Mouse (Mus musculus) embryo, embryonic 11 days (tissue): ENCODE measurements around the gene Plin3.
"Not testable (repeated sequence)": the region's sequence is repeated elsewhere in the genome, so short reads cannot be mapped to it uniquely, and the experiment has no call there.

Experiments
- DNase-seq: peaks from one replicate; pipeline ENCODE4 v3.0.0-alpha.2; 2015

The Plin3 gene

GRCm38 (mm10) chr17:56271609-56272253, 20.9 kb downstream of the Plin3 start:
- DNase-seq: no peak

- DNase-seq: no peak
Observed at GRCm38 (mm10) chr17:56269741-56270140, 22.9 kb downstream of the Plin3 start.

DNA sequence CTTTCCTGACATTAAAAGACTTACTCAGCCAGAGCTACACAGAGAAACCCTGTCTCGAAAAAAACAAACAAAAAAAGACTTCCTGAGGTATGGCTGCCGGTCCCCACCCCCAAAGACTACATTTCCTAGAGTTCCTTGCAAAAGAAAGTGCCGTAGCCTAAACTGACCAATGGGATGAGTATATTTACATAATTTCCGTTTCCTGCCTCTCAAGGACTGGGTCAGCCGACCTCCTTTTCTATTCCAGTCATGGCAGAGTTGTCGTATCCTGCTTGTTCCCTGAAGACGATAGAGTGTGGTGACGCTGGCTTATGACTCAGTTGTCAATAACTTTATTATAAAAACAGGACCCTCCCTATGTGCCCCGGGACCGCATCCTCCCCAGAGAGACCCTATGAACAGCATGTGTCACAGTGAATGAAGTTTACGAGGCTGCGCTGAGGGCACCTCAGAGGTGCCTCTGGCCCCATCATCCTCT, 23.5 kb downstream of the Plin3 start:
- DNase-seq: peak; percentile 89

- DNase-seq: no peak
Observed at GRCm38 (mm10) chr17:56266271-56266670, 26.4 kb downstream of the Plin3 start.

DNA sequence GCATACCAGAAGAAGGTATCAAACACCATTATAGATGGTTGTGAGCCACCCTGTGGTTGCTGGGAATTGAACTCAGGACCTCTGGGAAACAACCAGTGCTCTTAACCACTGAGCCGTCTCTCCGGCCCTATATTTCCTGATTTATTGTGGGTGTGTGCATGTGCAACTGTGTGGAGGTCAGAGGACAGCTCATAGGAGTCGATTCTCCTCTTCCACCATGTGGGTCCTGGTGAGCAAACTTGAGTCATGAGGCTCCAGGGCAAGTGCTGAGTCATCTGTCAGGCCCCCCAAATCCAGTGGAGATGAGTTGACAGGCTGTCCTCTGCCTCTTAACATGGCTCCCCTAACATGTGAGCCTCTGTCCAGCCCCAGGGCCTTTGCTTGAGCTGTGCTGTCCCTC, 26.8 kb downstream of the Plin3 start:
- DNase-seq: no peak

DNA sequence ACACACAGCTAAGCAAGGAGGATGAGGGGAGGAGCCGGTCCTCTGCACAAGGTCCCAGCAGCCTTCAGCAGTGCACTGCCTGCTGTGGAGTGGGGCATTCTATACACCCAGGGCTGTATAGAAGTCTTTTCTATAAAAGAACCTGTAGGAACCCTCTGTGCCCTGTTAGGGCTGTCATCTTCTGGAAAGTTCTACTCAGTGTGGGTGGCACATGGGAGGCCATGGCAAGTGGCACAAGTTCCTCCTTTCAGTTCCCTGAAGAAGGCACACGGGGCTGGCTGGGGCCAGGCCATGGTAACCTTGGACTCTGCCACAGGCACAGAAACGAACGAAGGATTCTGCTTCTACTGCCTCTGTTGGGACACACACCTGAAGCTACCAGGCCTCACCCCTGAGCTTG, 27.7 kb downstream of the Plin3 start:
- DNase-seq: no peak

- peak; percentile 82 for DNase-seq
Observed at GRCm38 (mm10) chr17:56264020-56264419, 28.7 kb downstream of the Plin3 start.

DNA sequence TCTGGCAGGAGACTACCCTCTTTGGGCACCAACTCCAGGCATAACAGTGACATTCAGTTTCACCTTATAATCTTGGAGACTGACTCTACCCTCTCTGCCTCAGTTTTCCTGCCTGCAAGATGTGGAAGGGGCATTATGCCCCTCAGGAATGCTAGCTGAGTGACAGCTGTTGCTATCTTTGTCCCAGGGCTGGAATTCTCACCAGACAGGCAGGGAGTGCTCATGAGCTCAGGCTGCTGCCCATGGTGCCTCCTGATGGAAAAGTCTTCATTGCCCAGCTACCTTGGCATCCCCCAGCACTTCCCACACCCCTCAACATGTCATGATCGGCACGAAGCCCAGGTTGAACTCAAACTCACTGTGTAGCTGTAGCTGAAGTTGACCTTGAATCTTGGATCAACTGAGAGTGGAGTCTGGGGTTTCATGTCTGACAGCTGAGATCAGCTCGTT, 30.0 kb downstream of the Plin3 start:
- DNase-seq: no peak

DNA sequence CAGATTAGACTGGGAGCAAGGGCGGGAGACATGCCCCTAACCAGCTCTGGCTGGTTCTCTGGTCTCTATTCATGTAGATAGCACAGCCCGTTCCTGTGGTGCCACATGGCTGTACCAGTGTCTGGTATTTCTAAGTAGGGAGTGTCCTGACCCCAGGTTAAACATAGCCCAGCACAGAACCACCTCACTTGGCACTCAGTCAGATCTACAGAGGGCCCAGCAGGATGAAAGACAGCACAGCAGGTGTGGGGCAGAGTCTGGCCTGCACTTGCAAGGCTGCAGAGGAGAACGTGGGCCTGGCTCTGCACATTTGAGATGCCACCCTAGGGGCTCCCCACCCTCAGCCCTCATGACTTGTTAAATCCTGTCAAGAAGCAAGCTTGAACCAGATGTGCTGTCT, 31.5 kb downstream of the Plin3 start:
- no peak for DNase-seq

DNA sequence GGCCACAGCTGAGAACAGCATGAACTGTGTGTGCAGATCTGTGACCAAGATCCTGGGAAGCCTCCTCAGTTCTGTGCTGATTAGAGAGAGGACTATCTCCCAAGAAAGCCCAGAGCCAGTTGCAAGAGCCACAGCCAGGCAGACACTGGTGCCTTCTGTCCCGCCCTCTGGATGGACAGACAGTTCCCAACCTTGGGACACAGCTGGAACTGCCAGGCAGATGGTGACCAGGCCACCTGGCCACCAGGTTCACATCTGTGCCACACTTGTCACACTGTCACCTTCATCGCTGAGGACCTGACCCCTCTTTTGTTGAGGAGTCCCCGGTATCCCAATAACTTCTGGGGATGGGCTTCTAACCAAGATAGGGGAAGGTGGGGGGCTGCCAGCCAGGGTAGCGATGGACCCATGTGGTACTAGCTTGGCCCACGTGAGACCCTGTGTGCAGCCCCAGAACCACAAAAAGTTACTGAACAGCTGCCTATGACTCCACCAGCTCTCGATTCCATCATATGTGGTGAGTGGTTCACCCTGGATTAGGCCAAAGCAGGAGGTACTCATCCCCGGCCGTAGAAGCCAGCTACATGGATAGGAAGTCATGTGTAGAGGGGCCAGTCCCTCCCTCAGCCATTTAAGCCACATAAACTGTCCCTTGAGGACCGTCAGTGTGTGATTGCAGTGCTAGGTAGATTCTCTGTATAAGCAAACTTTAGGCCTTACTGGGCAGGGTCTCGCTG, 33.2 kb downstream of the Plin3 start:
- no peak for DNase-seq

DNA sequence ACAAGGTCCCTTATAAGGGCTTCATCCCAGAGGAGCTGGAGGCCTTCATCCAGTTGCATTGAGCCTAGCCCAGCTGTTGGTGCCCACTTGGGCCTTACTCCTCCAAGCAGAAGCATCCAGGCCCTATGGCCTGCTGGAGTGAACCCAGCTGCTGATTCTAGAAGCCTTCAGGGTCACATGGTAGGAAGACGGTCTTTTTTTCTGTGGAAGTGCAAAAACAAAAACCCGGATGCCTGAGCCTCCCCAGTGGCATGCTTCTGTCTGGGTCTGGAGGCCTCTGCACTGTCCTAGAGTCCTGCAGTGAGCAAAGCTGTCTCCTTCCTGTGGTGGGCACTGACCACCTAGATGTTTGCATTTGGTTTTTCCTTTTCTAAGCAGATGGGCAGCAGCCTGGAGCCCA, 33.9 kb downstream of the Plin3 start:
- DNase-seq: not testable (repeated sequence)

- DNase-seq: not testable (repeated sequence)
Observed at GRCm38 (mm10) chr17:56258269-56258668, 34.4 kb downstream of the Plin3 start.

DNA sequence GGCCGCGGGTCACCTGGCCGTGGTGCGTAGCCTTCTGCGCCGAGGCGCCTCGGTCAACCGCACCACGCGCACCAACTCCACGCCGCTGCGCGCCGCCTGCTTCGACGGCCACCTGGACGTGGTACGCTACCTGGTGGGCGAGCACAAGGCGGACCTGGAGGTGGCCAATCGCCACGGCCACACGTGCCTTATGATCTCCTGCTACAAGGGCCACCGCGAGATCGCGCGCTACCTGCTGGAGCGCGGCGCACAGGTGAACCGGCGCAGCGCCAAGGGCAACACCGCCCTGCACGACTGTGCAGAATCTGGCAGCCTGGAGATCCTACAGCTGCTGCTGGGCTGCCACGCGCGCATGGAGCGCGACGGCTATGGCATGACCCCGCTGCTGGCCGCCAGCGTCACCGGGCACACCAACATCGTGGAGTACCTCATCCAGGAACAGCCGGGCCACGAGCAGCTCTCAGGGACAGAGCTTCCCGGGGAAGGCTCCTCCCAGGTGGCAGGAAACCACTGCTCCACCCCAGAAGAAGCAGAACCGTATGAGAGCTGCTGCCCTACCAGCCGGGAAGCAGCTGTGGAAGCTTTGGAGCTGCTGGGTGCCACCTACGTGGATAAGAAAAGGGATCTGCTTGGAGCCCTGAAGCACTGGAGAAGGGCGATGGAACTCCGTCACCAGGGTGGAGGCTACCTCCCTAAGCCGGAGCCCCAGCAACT, 35.3 kb downstream of the Plin3 start:
- DNase-seq: no peak

DNA sequence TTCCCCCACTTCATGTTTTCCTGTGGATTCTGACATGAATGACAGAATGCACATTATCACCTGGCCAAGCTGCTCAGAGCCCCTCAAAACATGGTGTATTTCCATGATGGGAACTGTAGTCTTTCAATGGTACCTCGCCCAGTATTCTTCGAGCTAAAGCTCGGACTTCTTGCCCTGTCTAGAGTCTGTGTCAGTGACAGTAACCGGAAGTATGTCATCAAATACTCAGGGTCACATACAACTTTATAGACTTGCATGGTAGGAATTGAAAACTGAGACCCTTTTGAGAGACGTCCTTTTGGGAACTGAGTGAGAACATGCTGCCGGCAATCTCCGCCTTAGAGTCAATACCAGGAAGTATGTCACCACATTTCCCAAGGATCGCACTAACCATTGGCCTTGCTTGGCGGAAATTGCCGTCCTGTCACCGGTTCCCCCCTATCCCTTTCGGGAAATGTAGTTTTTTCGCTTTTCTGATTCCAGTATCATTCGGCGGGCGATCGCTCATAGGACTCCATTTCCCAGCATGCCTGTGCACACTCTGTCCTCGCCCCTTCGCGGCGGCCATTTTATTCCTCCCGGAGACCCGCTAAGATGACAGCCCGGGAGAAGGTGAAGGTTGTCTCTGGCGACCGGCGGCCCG, 36.3 kb downstream of the Plin3 start, which contains the start of gene Fem1a:
Gene Fem1a (plus strand): TSS at position 572 of the 643 bp plus-strand sequence.
- DNase-seq: peak; percentile 98

DNA sequence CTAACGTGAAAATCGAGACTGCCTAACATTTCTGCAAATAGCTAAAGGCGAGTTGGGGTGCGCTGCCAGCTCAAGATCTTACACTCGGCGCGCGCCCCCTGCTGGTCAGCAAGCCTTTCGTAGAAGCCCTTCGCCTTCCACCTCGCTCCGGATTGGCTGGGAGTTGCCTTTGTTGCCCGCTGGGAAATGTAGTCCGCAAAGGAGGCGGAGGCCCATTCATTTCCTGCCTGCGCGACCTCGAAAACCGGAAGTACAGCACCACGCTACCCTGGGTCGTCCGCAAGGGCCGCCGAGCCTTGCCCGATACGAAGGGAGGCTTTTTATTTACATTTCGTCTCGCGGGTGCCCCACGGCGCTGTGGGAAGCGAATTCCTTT, 36.8 kb downstream of the Plin3 start:
- DNase-seq: peak; percentile 99

GRCm38 (mm10) chr17:56255429-56255828, 37.2 kb downstream of the Plin3 start:
- peak; percentile 30 for DNase-seq

DNA sequence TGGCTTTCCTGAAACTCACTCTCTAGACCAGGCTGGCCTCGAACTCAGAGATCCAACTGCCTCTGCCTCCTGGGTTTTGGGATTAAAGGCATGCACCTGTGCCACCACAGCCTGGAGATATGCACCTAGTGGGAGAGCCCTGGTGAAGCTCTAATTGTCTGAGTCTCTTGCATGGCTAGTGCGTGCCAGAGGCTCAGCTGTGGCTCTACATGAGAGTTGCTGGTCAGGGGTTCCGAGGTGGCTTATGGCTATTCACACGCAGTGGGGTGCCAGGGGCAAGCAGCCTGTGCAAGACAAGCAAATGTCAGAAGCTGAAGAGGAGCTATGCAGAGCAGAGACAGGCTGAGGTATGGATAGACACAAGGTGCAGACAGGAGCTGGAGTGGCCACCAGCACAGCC, 38.0 kb downstream of the Plin3 start:
- DNase-seq: no peak

- DNase-seq: peak; percentile 73
Observed at GRCm38 (mm10) chr17:56251136-56251829, 41.4 kb downstream of the Plin3 start.

DNA sequence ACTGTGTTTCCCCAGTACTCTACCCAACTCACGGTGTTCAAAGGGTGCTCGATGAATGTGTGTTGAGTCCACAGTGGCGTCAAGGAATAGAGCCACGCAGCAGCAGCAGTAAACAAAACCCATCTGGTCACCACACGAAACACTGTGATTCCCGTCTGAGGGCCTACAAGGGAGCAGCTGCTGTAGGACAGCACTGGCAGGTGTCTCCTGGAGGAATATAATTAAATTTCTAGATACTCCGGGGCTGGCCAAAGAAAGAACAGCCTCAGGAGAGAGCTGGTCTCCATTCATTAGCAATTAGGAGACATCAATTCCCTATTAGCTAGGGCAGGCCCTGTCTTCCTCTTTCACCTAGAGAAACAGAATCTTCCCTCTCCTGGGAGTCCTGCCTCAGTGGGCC, 47.1 kb downstream of the Plin3 start:
- DNase-seq: no peak

- peak; percentile 93 for DNase-seq
Observed at GRCm38 (mm10) chr17:56241541-56242401, 50.9 kb downstream of the Plin3 start.

DNA sequence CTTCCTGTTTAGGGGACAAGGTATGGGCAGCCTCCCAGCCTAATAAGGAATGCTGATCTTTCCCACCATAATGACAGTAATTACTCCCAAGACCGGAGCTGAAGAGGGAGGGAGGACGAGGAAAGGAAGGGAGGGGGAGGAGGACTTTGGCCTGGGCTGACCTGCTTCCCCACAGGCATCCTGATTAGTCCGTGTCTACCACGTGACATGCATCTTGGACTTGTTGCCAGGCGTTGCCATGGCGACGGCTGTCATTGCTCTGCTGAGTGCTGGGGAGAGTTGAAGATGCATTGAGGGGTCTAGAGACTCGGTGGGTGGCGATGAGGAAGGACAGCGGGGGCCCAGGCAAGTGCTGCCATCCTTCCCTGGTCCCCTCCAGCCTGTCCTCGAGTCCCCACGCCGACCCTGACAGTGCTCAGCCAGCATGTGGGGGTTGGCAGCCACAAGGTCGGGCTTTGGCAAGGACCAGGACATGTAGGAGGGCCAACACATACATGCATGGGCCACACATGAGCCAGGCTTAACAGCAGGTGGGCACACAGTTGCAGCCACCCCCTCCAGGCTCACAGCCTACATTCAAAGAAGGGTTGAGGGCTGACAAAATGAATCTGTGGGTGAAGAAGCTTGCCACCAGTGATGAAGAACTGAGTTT, 58.7 kb downstream of the Plin3 start:
- DNase-seq: peak; percentile 91
